Comparison of ENCODE assay signal across 7 mouse cellular contexts in genomic region chr12:79895975-79896374, GRCm38 (mm10).
DNase-seq lines count a peak whose midpoint lies in the region; ATAC-seq and TF ChIP-seq lines count a peak whose summit lies in the region.

No protein-coding gene starts in this region.

- WGBS in embryonic facial prominence, embryonic 10.5 days = 25% methylated on average over 6 of the region's 6 CpGs
- WGBS in heart, embryonic 16.5 days = 13% methylated on average over 6 of the region's 6 CpGs
- 16% methylated on average over 6 of the region's 6 CpGs for WGBS in limb, embryonic 15.5 days
- 48% methylated on average over 6 of the region's 6 CpGs for WGBS in cerebellum, adult 2 months

- TF ChIP-seq POLR2A in cerebellum, adult 2 months (IDR thresholded peaks at IDR 0.05; ENCODE audit: borderline replicate concordance, insufficient read depth, low read length) = no peak

- peak overlapping the region; percentile 34; the same call in 1 of the 2 replicates for H3K9ac ChIP-seq in heart, embryonic 16.5 days (ENCODE audit: low read length)
- no peak overlapping the region for H3K9ac ChIP-seq in limb, embryonic 15.5 days

- peak; percentile 69 for DNase-seq in ZHBTc4 (ENCODE audit: low read depth, low spot score)
- DNase-seq in embryonic facial prominence, embryonic 10.5 days (ENCODE audit: low spot score) = peak; percentile 44
- DNase-seq in cerebellum, adult 2 months = no peak
- no peak for DNase-seq in frontal cortex, postnatal 36 days (ENCODE audit: low spot score in 2 of 2)
- DNase-seq in layer of hippocampus, postnatal 14 days (ENCODE audit: low spot score in 2 of 2) = no peak

- 0 out of 2 replicates have a peak, but pooled peaks cover 6% of the 10 kb centered on the region for H3K9me3 ChIP-seq in embryonic facial prominence, embryonic 10.5 days
- peaks cover 2% of the 10 kb centered on the region; the same call in 1 of the 2 replicates for H3K9me3 ChIP-seq in heart, embryonic 16.5 days (replicated peaks; ENCODE audit: control insufficient read depth, low read length)
- no peaks in the 10 kb centered on the region for H3K9me3 ChIP-seq in limb, embryonic 15.5 days

- no peak overlapping the region for H3K4me2 ChIP-seq in heart, embryonic 16.5 days (ENCODE audit: low read depth, low read length)
- H3K4me2 ChIP-seq in limb, embryonic 15.5 days = no peak overlapping the region

- peaks cover 49% of the 10 kb centered on the region for H3K4me1 ChIP-seq in embryonic facial prominence, embryonic 10.5 days
- peaks cover 19% of the 10 kb centered on the region for H3K4me1 ChIP-seq in heart, embryonic 16.5 days (ENCODE audit: control insufficient read depth, insufficient read depth, low read length)
- peaks cover 44% of the 10 kb centered on the region for H3K4me1 ChIP-seq in limb, embryonic 15.5 days
- H3K4me1 ChIP-seq in cerebellum, adult 2 months (ENCODE audit: control insufficient read depth, insufficient read depth, low read length) = no peaks in the 10 kb centered on the region; the same call in 1 of the 2 replicates

- H3K36me3 ChIP-seq in embryonic facial prominence, embryonic 10.5 days (replicated peaks) = 0 out of 2 replicates have a peak, but pooled peaks cover 4% of the 10 kb centered on the region
- H3K36me3 ChIP-seq in heart, embryonic 16.5 days (ENCODE audit: control insufficient read depth, insufficient read depth) = no peaks in the 10 kb centered on the region
- no peaks in the 10 kb centered on the region for H3K36me3 ChIP-seq in limb, embryonic 15.5 days

- no peak overlapping the region for H3K4me3 ChIP-seq in embryonic facial prominence, embryonic 10.5 days
- no peak overlapping the region for H3K4me3 ChIP-seq in heart, embryonic 16.5 days (ENCODE audit: low read length)
- no peak overlapping the region for H3K4me3 ChIP-seq in limb, embryonic 15.5 days
- H3K4me3 ChIP-seq in cerebellum, adult 2 months (replicated peaks; ENCODE audit: insufficient read depth, low read depth, low read length) = no peak overlapping the region

- no peak for TF ChIP-seq CTCF in cerebellum, adult 2 months (IDR thresholded peaks at IDR 0.05; ENCODE audit: borderline replicate concordance, insufficient read depth, low read depth, low read length)

- H3K27ac ChIP-seq in embryonic facial prominence, embryonic 10.5 days (replicated peaks) = peak overlapping the region; percentile 61
- H3K27ac ChIP-seq in heart, embryonic 16.5 days (ENCODE audit: low read length) = peak overlapping the region; percentile 93
- peak overlapping the region; percentile 83 for H3K27ac ChIP-seq in limb, embryonic 15.5 days
- H3K27ac ChIP-seq in cerebellum, adult 2 months (ENCODE audit: insufficient read depth, low read length) = no peak overlapping the region

- peak; percentile 82 for ATAC-seq in heart, embryonic 16.5 days (replicated peaks; ENCODE audit: extremely low read depth, insufficient read depth, low FRiP score)
- ATAC-seq in limb, embryonic 15.5 days (ENCODE audit: insufficient number of reproducible peaks, low FRiP score, low TSS enrichment, low read depth) = 0 out of 2 replicates have a peak, but pooled peaks have one; percentile 24

- peaks cover 15% of the 10 kb centered on the region; the same call in 1 of the 2 replicates for H3K27me3 ChIP-seq in embryonic facial prominence, embryonic 10.5 days (replicated peaks; ENCODE audit: low read depth, poor library complexity, severe bottlenecking)
- H3K27me3 ChIP-seq in heart, embryonic 16.5 days (ENCODE audit: control insufficient read depth, insufficient read depth, low read length) = no peaks in the 10 kb centered on the region
- no peaks in the 10 kb centered on the region for H3K27me3 ChIP-seq in limb, embryonic 15.5 days
- H3K27me3 ChIP-seq in cerebellum, adult 2 months (ENCODE audit: control insufficient read depth, insufficient read depth, low read length) = no peaks in the 10 kb centered on the region

Comparison
In these comparisons a context has a peak if more than half of its experiments do, and no peak if none do; other contexts are left out.
1. DNase-seq: peak in ZHBTc4 (single experiment) and embryonic facial prominence, embryonic 10.5 days (single experiment); none in cerebellum, adult 2 months (0 of 2), frontal cortex, postnatal 36 days (0 of 2) and layer of hippocampus, postnatal 14 days (0 of 2).